Mouse (Mus musculus) small intestine, adult 2 months (tissue): Measurements from ENCODE around the gene Stc2. TPM values are rescaled to one million over a fixed set of nuclear protein-coding genes. Genes with fewer than 3 reads are reported as not detected.

Source experiments
- H3K27ac ChIP-seq: fragments of 200-500 bp; 2 replicates; pipeline ENCODE4 v1.5.1; 2012; ENCODE audit warnings: low read depth, low read length, control low read depth, inconsistent platforms; ENCODE audit not compliant: insufficient read depth
- H3K27me3 ChIP-seq: fragments of 200-500 bp; 2 replicates; pipeline ENCODE4 v1.6.1; 2012; ENCODE audit warnings: mild to moderate bottlenecking, moderate library complexity, low read length, inconsistent platforms; ENCODE audit not compliant: control insufficient read depth, insufficient read depth
- H3K36me3 ChIP-seq: fragments of 200-500 bp; 2 replicates; pipeline ENCODE4 v1.6.1; 2012; ENCODE audit warnings: mild to moderate bottlenecking, low read length, control low read depth, inconsistent platforms; ENCODE audit not compliant: control insufficient read depth, insufficient read depth
- H3K4me1 ChIP-seq: fragments of 200-500 bp; 2 replicates; pipeline ENCODE4 v1.6.1; 2012; ENCODE audit warnings: low read length, inconsistent platforms, mixed read lengths; ENCODE audit not compliant: control insufficient read depth, insufficient read depth, insufficient read length
- H3K4me3 ChIP-seq: fragments of 200-500 bp; 2 replicates; pipeline ENCODE4 v1.5.1; 2012; ENCODE audit warnings: low read depth, mild to moderate bottlenecking, control low read depth, inconsistent platforms, low read length, moderate library complexity
- CTCF ChIP-seq: fragments of 200-500 bp; IDR thresholded peaks from 2 replicates; pipeline ENCODE4 v1.5.1; 2012; ENCODE audit warnings: low read depth, mild to moderate bottlenecking, control low read depth, inconsistent platforms, low read length, moderate library complexity, mixed read lengths; ENCODE audit not compliant: insufficient replicate concordance, insufficient read length; ENCODE audit errors: extremely low read depth
- POLR2A ChIP-seq: fragments of 200-500 bp; IDR thresholded peaks from 2 replicates; pipeline ENCODE4 v1.6.1; 2012; ENCODE audit warnings: low read depth, mild to moderate bottlenecking, control low read depth, inconsistent platforms, low read length, moderate library complexity
- WGBS: fragments of 180-500 bp; shearing (Covaris S2); methylation state at CpG from one replicate; pipeline ENCODE4 v1.1.7; 2018; 5-methylcytosine and 5-hydroxymethylcytosine counted together
- polyA plus RNA-seq: library from polyadenylated mRNA; depleted of rRNA; stranded (reverse); fragments of >200 nt; gene quantifications from 2 replicates; pipeline ENCODE4 v1.2.3, GENCODE M21; 2012

Gene Stc2
- polyA plus RNA-seq, 1 experiment = 1.9 TPM

DNA sequence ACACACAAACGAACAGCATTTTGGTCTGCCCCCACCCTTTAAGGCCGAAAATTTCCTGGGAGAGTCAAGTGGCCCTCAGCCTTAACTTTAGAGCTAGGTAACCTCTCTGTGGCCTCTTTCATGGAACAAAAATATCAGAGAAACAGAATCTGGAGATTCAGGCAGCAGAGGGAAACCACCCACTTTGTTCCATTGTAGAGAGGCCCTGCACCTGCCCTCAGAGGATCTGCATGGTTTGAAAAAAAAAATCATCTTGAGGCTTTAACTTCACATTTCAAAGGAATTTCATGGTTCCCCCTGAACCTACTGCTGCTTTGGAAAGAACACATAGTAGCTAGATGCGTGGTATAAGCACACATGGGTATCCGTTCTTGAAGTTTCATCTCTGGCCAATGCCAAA, 2.3 kb upstream of the Stc2 start:
- WGBS = 89% methylated on average over 4 of the region's 4 CpGs
- H3K4me1 ChIP-seq = peaks cover 4% of the 10 kb centered on the region; the same call in 1 of the 2 replicates
- peaks cover 29% of the 10 kb centered on the region; the same call in 1 of the 2 replicates for H3K27me3 ChIP-seq
- H3K4me3 ChIP-seq = no peak overlapping the region
- TF ChIP-seq POLR2A (no peak), CTCF (no peak)
- H3K36me3 ChIP-seq = no peaks in the 10 kb centered on the region
- H3K27ac ChIP-seq = no peak overlapping the region

DNA sequence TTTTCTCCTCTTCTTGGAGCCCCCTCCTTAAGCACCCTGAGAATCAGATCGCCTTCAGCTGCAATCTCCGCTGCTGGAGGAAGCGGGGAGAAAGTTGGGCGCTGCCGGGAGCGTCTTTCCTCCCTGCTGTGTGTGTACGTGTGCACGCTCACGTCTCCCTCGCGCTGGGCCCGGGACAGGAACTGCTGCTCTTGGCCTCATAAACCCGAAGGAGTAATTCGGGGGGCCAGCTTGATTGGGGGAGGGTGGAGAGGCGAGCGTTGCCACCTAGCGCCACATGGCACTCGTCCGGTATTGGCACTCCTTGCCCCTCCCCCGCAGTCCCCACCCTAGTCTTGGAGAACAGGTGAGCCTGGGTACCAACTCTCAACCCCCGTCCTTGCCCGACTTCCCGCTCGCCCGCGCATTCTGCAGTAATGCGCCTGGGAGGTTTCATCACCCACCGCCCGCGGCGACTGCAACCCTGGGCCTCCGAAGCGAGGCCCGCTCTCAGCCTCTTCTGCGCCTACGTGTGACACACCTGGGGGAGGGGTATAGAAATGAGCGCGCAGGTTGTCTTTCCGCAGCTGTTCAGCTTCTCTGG, 1.5 kb upstream of the Stc2 start:
- no peak overlapping the region for H3K27ac ChIP-seq
- peaks cover 4% of the 10 kb centered on the region; the same call in 1 of the 2 replicates for H3K4me1 ChIP-seq
- H3K4me3 ChIP-seq = peak overlapping the region; percentile 15; the same call in 1 of the 2 replicates
- WGBS = 10% methylated on average over 39 of the region's 39 CpGs
- H3K36me3 ChIP-seq = no peaks in the 10 kb centered on the region
- H3K27me3 ChIP-seq = peaks cover 29% of the 10 kb centered on the region; the same call in 1 of the 2 replicates
- TF ChIP-seq POLR2A (no peak), CTCF (no peak)

- Histone ChIP-seq H3K36me3 (no peaks in the 10 kb centered on the region), H3K27ac (no peak overlapping the region; the same call in 1 of the 2 replicates), H3K4me1 (peaks cover 4% of the 10 kb centered on the region; the same call in 1 of the 2 replicates), H3K4me3 (peak overlapping the region; percentile 54), H3K27me3 (peaks cover 29% of the 10 kb centered on the region; the same call in 1 of the 2 replicates)
- 5% methylated on average over 24 of the region's 24 CpGs for WGBS
- TF ChIP-seq CTCF (no peak), POLR2A (no peak)
Observed at GRCm38 (mm10) chr11:31370436-31371230, 759 bp upstream of the Stc2 start.

DNA sequence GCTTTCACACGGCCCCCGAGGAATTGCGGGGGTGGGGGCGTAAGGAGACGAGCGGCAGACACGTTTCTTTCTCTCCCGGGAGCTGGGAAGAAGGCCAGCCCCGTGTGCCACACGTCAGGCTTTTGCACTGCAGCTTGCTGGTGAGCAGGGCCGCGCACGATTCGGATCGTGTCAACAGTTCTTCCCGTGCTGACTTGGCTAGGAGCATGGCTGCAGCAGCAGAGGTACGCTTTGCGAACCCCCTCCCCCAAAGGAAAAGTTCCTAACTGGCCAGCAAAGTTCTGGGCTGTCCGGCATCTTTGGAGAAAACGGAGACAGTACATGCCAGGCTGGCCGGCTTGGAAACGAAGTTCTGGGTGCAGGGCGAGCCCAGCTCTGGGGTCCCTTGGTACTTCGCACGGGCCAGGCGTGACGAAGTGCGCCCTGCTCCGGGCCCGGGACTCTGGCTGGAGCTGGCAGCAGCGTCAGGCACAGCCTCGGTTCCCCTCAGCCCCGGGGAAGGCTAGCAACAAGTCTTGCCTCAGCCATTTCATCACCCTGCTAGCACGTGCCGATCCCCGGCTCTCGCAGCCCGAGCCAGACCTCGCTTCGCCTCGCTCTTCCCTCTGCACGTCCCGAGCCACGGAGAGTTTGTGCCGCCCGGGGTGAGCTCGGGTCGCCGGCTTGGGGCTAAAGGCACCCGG, 768 bp downstream of the Stc2 start:
- WGBS = under 1% methylated on average over 50 of the region's 50 CpGs
- TF ChIP-seq POLR2A (no peak), CTCF (no peak)
- Histone ChIP-seq H3K27ac (peak overlapping the region; percentile 21; the same call in 1 of the 2 replicates), H3K4me3 (peak overlapping the region; percentile 54), H3K4me1 (peaks cover 4% of the 10 kb centered on the region; the same call in 1 of the 2 replicates), H3K36me3 (no peaks in the 10 kb centered on the region), H3K27me3 (peaks cover 29% of the 10 kb centered on the region; the same call in 1 of the 2 replicates)

- TF ChIP-seq POLR2A (no peak), CTCF (no peak)
- H3K36me3 ChIP-seq = no peaks in the 10 kb centered on the region
- peaks cover 29% of the 10 kb centered on the region; the same call in 1 of the 2 replicates for H3K27me3 ChIP-seq
- WGBS = 6% methylated on average over 36 of the region's 36 CpGs
- peak overlapping the region; percentile 21; the same call in 1 of the 2 replicates for H3K27ac ChIP-seq
- peaks cover 4% of the 10 kb centered on the region; the same call in 1 of the 2 replicates for H3K4me1 ChIP-seq
- H3K4me3 ChIP-seq = peak overlapping the region; percentile 54
Observed at GRCm38 (mm10) chr11:31368252-31368964, 1.5 kb downstream of the Stc2 start.

GRCm38 (mm10) chr11:31366827-31367226, 3.0 kb downstream of the Stc2 start:
- Histone ChIP-seq H3K27ac (no peak overlapping the region), H3K4me1 (peaks cover 4% of the 10 kb centered on the region; the same call in 1 of the 2 replicates), H3K4me3 (no peak overlapping the region), H3K36me3 (no peaks in the 10 kb centered on the region), H3K27me3 (peaks cover 23% of the 10 kb centered on the region; the same call in 1 of the 2 replicates)
- 67% methylated on average over 4 of the region's 4 CpGs for WGBS
- TF ChIP-seq POLR2A (no peak), CTCF (no peak)
